In the genomic region with DNA sequence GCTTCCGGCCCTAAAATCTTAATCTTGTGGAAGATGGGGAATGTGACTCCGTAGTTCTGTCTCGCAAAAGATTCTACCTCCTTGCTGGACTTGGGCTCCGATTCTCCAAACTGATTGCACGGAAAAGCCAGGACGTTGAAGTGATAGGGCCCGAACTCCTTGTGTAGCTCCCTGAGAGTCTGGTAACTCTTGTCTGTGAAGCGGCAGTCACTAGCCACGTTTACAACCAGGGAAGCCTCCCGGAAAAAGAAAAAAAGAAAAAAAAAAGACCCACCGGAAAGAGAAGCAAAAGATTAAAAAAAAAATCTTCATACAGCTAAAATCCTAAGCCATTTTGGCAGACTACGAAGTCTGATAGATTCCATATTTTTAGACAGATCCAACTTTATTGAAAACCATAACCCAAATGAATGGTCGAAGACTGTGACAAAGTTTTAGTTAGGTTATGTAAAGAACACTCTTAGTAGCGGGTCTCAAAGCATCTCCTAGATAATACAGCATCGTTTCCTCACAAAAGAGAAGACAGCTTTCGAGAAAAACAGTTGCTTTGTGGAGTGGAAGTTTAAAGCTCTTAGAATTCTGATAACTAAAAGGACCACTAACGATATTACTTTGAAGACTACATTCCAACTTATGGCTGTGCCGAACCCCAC, we compare ENCODE assay signal across 8 mouse cellular contexts. TPM values are rescaled to one million over a fixed set of nuclear protein-coding genes. Genes with fewer than 3 reads are reported as not detected.
A peak's percentile ranks its signal among the peaks of the same experiment; 100 is the strongest.
DNase-seq lines count a peak whose midpoint lies in the region; ATAC-seq and TF ChIP-seq lines count a peak whose summit lies in the region.

No protein-coding gene starts in this region.

- H3K27ac ChIP-seq in gastrocnemius, adult 2 months: peak overlapping the region; percentile 69
- H3K27ac ChIP-seq in heart, embryonic 15.5 days: peak overlapping the region; percentile 82
- H3K27ac ChIP-seq in liver, embryonic 16.5 days (ENCODE audit: low read length): no peak overlapping the region

- ATAC-seq in heart, embryonic 15.5 days (replicated peaks; ENCODE audit: insufficient number of reproducible peaks, insufficient read depth, low FRiP score, low read depth): no peak
- no peak for ATAC-seq in liver, embryonic 16.5 days (ENCODE audit: low read depth)

- peak overlapping the region; percentile 68 for H3K9ac ChIP-seq in heart, embryonic 15.5 days
- H3K9ac ChIP-seq in liver, embryonic 16.5 days (ENCODE audit: low read depth, low read length): no peak overlapping the region

- no peaks in the 10 kb centered on the region for H3K9me3 ChIP-seq in heart, embryonic 15.5 days (replicated peaks)
- no peaks in the 10 kb centered on the region for H3K9me3 ChIP-seq in liver, embryonic 16.5 days (replicated peaks; ENCODE audit: control insufficient read depth, low read length)

- WGBS in heart, embryonic 15.5 days: 9% methylated on average over 18 of the region's 18 CpGs
- WGBS in liver, embryonic 16.5 days (ENCODE audit: insufficient replicate concordance): 33% methylated on average over 18 of the region's 18 CpGs

- intact Hi-C loops in gastrocnemius, adult 2 months (cut with DNase I): loop anchor here (5.0 kb wide), 1 partner anchor 222 kb away; no protein-coding TSS in a partner anchor
- intact Hi-C loops in left cerebral cortex, postnatal 25 days (cut with DNase I): loop anchor here (1.0 to 10.0 kb wide), 2 partner anchors 221 to 569 kb away; partner anchors contain the start of gene Snx18
- intact Hi-C loops in left cerebral cortex, postnatal 4 days (cut with DNase I): loop anchor here (5.0 kb wide), 2 partner anchors 92 to 222 kb away; no protein-coding TSS in a partner anchor

- peaks cover 13% of the 10 kb centered on the region for H3K36me3 ChIP-seq in heart, embryonic 15.5 days
- no peaks in the 10 kb centered on the region for H3K36me3 ChIP-seq in liver, embryonic 16.5 days (ENCODE audit: control insufficient read depth, insufficient read depth)

- peak overlapping the region; percentile 69 for H3K4me2 ChIP-seq in heart, embryonic 15.5 days
- no peak overlapping the region for H3K4me2 ChIP-seq in liver, embryonic 16.5 days (ENCODE audit: low read depth, low read length)

- no peak for DNase-seq in gastrocnemius, adult 2 months
- DNase-seq in gastrocnemius, adult 8-10 months (ENCODE audit: low spot score in 2 of 2): no peak
- peak; percentile 39 for DNase-seq in Muller cell, postnatal 12 days (ENCODE audit: inconsistent ontology term)
- no peak for DNase-seq in left cerebral cortex, postnatal 25 days (ENCODE audit: low spot score in 2 of 2)
- no peak for DNase-seq in MN1 (ENCODE audit: low spot score)
- no peak for DNase-seq in left cerebral cortex, postnatal 4 days

- H3K27me3 ChIP-seq in heart, embryonic 15.5 days: no peaks in the 10 kb centered on the region
- peaks cover 4% of the 10 kb centered on the region for H3K27me3 ChIP-seq in liver, embryonic 16.5 days (ENCODE audit: control insufficient read depth, insufficient read depth, low read depth, low read length)

- peak overlapping the region; percentile 68 for H3K4me3 ChIP-seq in gastrocnemius, adult 2 months
- peak overlapping the region; percentile 73 for H3K4me3 ChIP-seq in heart, embryonic 15.5 days
- peak overlapping the region; percentile 7 for H3K4me3 ChIP-seq in liver, embryonic 16.5 days (ENCODE audit: low read depth, low read length)

- no peak for TF ChIP-seq CTCF in gastrocnemius, adult 2 months (IDR thresholded peaks at IDR 0.05)

- H3K4me1 ChIP-seq in heart, embryonic 15.5 days (replicated peaks): peaks cover 9% of the 10 kb centered on the region
- no peaks in the 10 kb centered on the region for H3K4me1 ChIP-seq in liver, embryonic 16.5 days (ENCODE audit: control insufficient read depth, low read depth, low read length)

RNA-seq across cellular contexts. Expression of gene Gpx8, which starts 0.6 kb away (rescaled TPM):
- total RNA-seq in gastrocnemius, adult 2 months (2021): 10 to 100 TPM in 1 of 2 experiments, 1 to 10 TPM in 1; 5.5 to 10.6 TPM
- 1 to 10 TPM; 2.9 to 5.1 (median 4.2) TPM for total RNA-seq in gastrocnemius, adult 8-10 months (2022)
- 115 and 118 TPM in 2 replicates for polyA plus RNA-seq in heart, embryonic 15.5 days (2015; fragmentation: Nextera tagmentation; extraction: Ambion mirVana)
- polyA plus RNA-seq in liver, embryonic 16.5 days (2015; fragmentation: Nextera tagmentation; extraction: Ambion mirVana): 4.4 and 6.3 TPM in 2 replicates
- 1 to 10 TPM; 9.6 to 9.8 TPM for total RNA-seq in left cerebral cortex, postnatal 25 days (2021)
- total RNA-seq in left cerebral cortex, postnatal 4 days (2021): 10 to 100 TPM; 15.7 to 17.5 TPM

RNA-seq across cellular contexts. Expression of gene Cdc20b, which starts 10.7 kb away (rescaled TPM):
- total RNA-seq in gastrocnemius, adult 2 months (2021): not detected
- total RNA-seq in gastrocnemius, adult 8-10 months (2022): not detected
- 0.14 and 0.79 TPM in 2 replicates for polyA plus RNA-seq in heart, embryonic 15.5 days (2015; fragmentation: Nextera tagmentation; extraction: Ambion mirVana)
- not detected in 2 replicates for polyA plus RNA-seq in liver, embryonic 16.5 days (2015; fragmentation: Nextera tagmentation; extraction: Ambion mirVana)
- not detected for total RNA-seq in left cerebral cortex, postnatal 25 days (2021)
- 1 to 10 TPM in 1 of 2 experiments, under 1 TPM in 1; 0.83 to 1.0 TPM for total RNA-seq in left cerebral cortex, postnatal 4 days (2021)

RNA-seq across cellular contexts. Expression of gene Mcidas, which starts 51.9 kb away (rescaled TPM):
- total RNA-seq in gastrocnemius, adult 2 months (2021): not detected
- total RNA-seq in gastrocnemius, adult 8-10 months (2022): not detected
- polyA plus RNA-seq in heart, embryonic 15.5 days (2015; fragmentation: Nextera tagmentation; extraction: Ambion mirVana): 0.21 and 0.77 TPM in 2 replicates
- polyA plus RNA-seq in liver, embryonic 16.5 days (2015; fragmentation: Nextera tagmentation; extraction: Ambion mirVana): not detected in 2 replicates
- total RNA-seq in left cerebral cortex, postnatal 25 days (2021): under 1 TPM; 0.18 to 0.44 TPM
- total RNA-seq in left cerebral cortex, postnatal 4 days (2021): under 1 TPM; 0.28 to 0.62 TPM

RNA-seq across cellular contexts. Expression of gene Gzma, which starts 55.2 kb away (rescaled TPM):
- total RNA-seq in gastrocnemius, adult 2 months (2021): not detected
- not detected for total RNA-seq in gastrocnemius, adult 8-10 months (2022)
- 5.6 and 45.0 TPM in 2 replicates for polyA plus RNA-seq in heart, embryonic 15.5 days (2015; fragmentation: Nextera tagmentation; extraction: Ambion mirVana)
- 3.4 and 5.7 TPM in 2 replicates for polyA plus RNA-seq in liver, embryonic 16.5 days (2015; fragmentation: Nextera tagmentation; extraction: Ambion mirVana)
- not detected for total RNA-seq in left cerebral cortex, postnatal 25 days (2021)
- not detected for total RNA-seq in left cerebral cortex, postnatal 4 days (2021)

RNA-seq across cellular contexts. Expression of gene Ccno, which starts 58.0 kb away (rescaled TPM):
- not detected for total RNA-seq in gastrocnemius, adult 2 months (2021)
- total RNA-seq in gastrocnemius, adult 8-10 months (2022): not detected
- polyA plus RNA-seq in heart, embryonic 15.5 days (2015; fragmentation: Nextera tagmentation; extraction: Ambion mirVana): 0.78 and 1.4 TPM in 2 replicates
- 0.19 and 0.34 TPM in 2 replicates for polyA plus RNA-seq in liver, embryonic 16.5 days (2015; fragmentation: Nextera tagmentation; extraction: Ambion mirVana)
- total RNA-seq in left cerebral cortex, postnatal 25 days (2021): 1 to 10 TPM; 1.6 to 1.9 TPM
- 1 to 10 TPM in 1 of 2 experiments, under 1 TPM in 1; 0.76 to 1.3 TPM for total RNA-seq in left cerebral cortex, postnatal 4 days (2021)

Comparison
In these comparisons a context has a peak if more than half of its experiments do, and no peak if none do; other contexts are left out.
1. H3K4me3 ChIP-seq: peak in every context shown above with its lines; median percentile 73 in heart, embryonic 15.5 days; 68 in gastrocnemius, adult 2 months; 7 in liver, embryonic 16.5 days.